Mouse (Mus musculus): ENCODE data around the gene Vwa8. TPM values are rescaled to one million over a fixed set of nuclear protein-coding genes. Genes with fewer than 3 reads are reported as not detected.
A peak's percentile ranks its signal among the peaks of the same experiment; 100 is the strongest.

Gene Vwa8
- polyA plus RNA-seq, 1 experiment from 2014 or later: 8.5 TPM

DNA sequence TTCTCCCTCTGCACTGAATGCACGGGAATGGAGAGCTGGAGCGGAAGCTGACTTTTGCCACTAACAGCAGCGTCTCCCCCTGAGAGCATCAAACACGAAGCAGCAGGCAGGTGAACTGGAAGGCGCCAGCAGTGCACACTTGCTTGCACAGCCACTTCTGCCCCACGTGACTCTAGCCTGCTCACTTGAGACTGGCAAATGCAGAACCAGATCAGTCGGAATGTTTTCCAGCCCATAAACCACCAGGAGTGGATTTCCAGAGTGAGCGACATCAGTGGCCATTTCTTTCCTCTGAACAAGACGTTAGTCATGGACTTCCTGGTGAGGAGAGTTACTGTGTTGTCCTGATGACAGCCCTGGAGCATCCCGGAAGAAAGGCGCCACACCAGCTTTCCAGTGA, 200.7 kb downstream of the Vwa8 start:
- Histone ChIP-seq H3K4me3 (no peak overlapping the region), H3K36me3 (no peaks in the 10 kb centered on the region), H3K9ac (no peak overlapping the region), H3K4me2 (no peak overlapping the region), H3K4me1 (no peaks in the 10 kb centered on the region), H3K27ac (no peak overlapping the region), H3K9me3 (replicated peaks) (no peaks in the 10 kb centered on the region), H3K27me3 (replicated peaks) (no peaks in the 10 kb centered on the region)
- WGBS (ENCODE audit: insufficient replicate concordance): 73% methylated on average over 11 of the region's 11 CpGs
- no peak for ATAC-seq

- Histone ChIP-seq H3K9ac (no peak overlapping the region), H3K27ac (no peak overlapping the region), H3K36me3 (no peaks in the 10 kb centered on the region), H3K9me3 (replicated peaks) (no peaks in the 10 kb centered on the region), H3K4me3 (no peak overlapping the region), H3K4me2 (no peak overlapping the region), H3K27me3 (replicated peaks) (no peaks in the 10 kb centered on the region), H3K4me1 (no peaks in the 10 kb centered on the region)
- no peak for ATAC-seq
- 83% methylated on average over 3 of the region's 3 CpGs for WGBS (ENCODE audit: insufficient replicate concordance)
Observed at GRCm38 (mm10) chr14:79065636-79066035, 216.8 kb downstream of the Vwa8 start.

GRCm38 (mm10) chr14:79069515-79069914, 220.7 kb downstream of the Vwa8 start:
- no peak overlapping the region for H3K27ac ChIP-seq
- 88% methylated on average over 1 of the region's 1 CpGs for WGBS (ENCODE audit: insufficient replicate concordance)
- H3K36me3 ChIP-seq: no peaks in the 10 kb centered on the region
- no peaks in the 10 kb centered on the region for H3K9me3 ChIP-seq (replicated peaks)
- H3K27me3 ChIP-seq (replicated peaks): no peaks in the 10 kb centered on the region
- H3K9ac ChIP-seq: no peak overlapping the region
- H3K4me3 ChIP-seq: no peak overlapping the region
- no peaks in the 10 kb centered on the region for H3K4me1 ChIP-seq
- H3K4me2 ChIP-seq: no peak overlapping the region
- ATAC-seq: no peak

GRCm38 (mm10) chr14:79074786-79075185, 225.9 kb downstream of the Vwa8 start:
- ATAC-seq: no peak
- WGBS (ENCODE audit: insufficient replicate concordance): 77% methylated on average over 8 of the region's 8 CpGs

DNA sequence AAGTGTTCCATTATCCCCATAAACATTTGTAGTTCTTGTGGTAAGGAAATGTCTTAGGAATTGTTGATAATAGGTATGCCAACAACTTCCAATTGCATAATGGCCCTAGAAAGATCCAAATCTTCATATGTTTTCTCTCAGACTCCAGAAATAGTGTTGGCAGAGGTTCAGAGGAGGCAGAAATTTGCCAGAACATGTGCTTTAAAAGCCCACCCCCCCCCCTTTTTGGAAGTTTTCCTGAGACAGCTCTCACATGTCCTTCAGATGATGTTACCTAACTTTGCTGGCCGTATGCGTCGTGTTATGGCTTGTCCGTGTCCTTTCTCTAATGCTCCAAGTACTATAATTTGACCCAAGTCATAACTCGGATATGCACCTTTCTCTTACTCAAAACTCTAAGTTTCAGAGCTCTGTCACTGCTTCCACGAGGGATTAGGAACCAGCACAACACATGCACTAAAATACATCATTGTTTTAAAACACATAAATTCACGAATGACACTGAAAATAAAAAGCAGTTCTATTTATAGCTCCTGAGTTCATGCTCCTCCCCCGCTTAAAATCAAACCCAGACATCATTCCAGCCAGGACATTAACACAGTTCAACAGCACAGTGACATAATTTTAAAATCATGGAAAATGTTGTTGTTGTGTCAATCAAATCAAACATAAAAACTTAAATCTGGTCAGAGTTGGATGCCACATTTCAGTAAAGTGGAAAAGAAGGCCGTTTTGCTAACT, 227.9 kb downstream of the Vwa8 start:
- H3K9ac ChIP-seq: no peak overlapping the region
- H3K27me3 ChIP-seq (replicated peaks): no peaks in the 10 kb centered on the region
- H3K9me3 ChIP-seq (replicated peaks): no peaks in the 10 kb centered on the region
- H3K4me3 ChIP-seq: no peak overlapping the region
- no peaks in the 10 kb centered on the region for H3K4me1 ChIP-seq
- 73% methylated on average over 9 of the region's 9 CpGs for WGBS (ENCODE audit: insufficient replicate concordance)
- no peak overlapping the region for H3K27ac ChIP-seq
- no peak overlapping the region for H3K4me2 ChIP-seq
- no peak for ATAC-seq
- no peaks in the 10 kb centered on the region for H3K36me3 ChIP-seq

More at GRCm38 (mm10) chr14:79074786-79075185, 225.9 kb downstream of the Vwa8 start:
- Histone ChIP-seq H3K27me3 (replicated peaks) (no peaks in the 10 kb centered on the region), H3K9ac (no peak overlapping the region), H3K36me3 (no peaks in the 10 kb centered on the region), H3K4me3 (no peak overlapping the region), H3K4me1 (no peaks in the 10 kb centered on the region), H3K4me2 (no peak overlapping the region), H3K27ac (no peak overlapping the region), H3K9me3 (replicated peaks) (no peaks in the 10 kb centered on the region)

DNA sequence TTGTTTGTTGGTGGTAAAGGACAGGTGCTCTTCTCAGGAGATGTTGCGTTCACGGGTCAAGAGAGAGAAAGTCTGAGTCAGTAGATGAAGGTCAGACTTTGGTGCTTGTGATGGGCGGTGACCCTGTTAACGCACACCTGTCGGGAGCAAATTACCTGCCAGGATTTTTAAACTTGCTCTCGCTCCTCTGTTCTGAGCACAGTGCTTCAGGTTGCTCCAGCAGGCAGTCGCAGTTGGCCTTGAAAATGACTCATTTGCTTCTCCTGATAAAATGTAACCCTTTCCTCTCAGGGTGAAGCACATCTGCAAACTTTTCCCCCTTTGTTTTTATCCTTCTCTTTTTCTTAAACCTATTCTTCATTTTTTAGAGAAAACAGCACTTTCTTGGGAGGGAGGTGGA, 234.7 kb downstream of the Vwa8 start:
- Histone ChIP-seq H3K9ac (no peak overlapping the region), H3K4me2 (no peak overlapping the region), H3K4me3 (no peak overlapping the region), H3K27ac (no peak overlapping the region), H3K36me3 (no peaks in the 10 kb centered on the region), H3K9me3 (replicated peaks) (no peaks in the 10 kb centered on the region), H3K27me3 (replicated peaks) (no peaks in the 10 kb centered on the region), H3K4me1 (no peaks in the 10 kb centered on the region)
- no peak for ATAC-seq
- WGBS (ENCODE audit: insufficient replicate concordance): 61% methylated on average over 7 of the region's 7 CpGs

DNA sequence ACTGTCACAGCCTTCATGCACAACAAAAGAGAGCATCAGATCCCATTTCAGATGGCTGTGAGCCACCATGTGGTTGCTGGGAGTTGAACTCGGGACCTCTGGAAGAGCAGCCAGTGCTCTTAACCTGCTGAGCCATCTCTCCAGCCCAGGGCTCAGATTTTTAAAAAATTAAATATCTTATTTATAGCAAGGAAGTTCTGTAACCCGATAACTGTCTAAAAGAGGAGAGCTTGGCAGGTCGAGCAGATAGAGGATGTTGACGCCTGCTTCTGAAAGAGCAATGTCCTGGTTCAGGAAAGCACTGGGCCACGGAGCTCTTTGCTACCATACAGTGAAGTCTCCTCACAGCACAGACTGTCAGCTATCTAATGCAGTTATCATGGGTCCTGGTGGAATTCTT, 237.2 kb downstream of the Vwa8 start:
- no peaks in the 10 kb centered on the region for H3K27me3 ChIP-seq (replicated peaks)
- no peak for ATAC-seq
- no peak overlapping the region for H3K4me3 ChIP-seq
- no peak overlapping the region for H3K9ac ChIP-seq
- H3K36me3 ChIP-seq: no peaks in the 10 kb centered on the region
- H3K9me3 ChIP-seq (replicated peaks): no peaks in the 10 kb centered on the region
- H3K27ac ChIP-seq: no peak overlapping the region
- no peak overlapping the region for H3K4me2 ChIP-seq
- no peaks in the 10 kb centered on the region for H3K4me1 ChIP-seq
- WGBS (ENCODE audit: insufficient replicate concordance): 74% methylated on average over 5 of the region's 5 CpGs

GRCm38 (mm10) chr14:79089464-79089863, 240.6 kb downstream of the Vwa8 start:
- no peak overlapping the region for H3K4me3 ChIP-seq
- 47% methylated on average over 2 of the region's 2 CpGs for WGBS (ENCODE audit: insufficient replicate concordance)
- H3K36me3 ChIP-seq: peaks cover 5% of the 10 kb centered on the region

DNA sequence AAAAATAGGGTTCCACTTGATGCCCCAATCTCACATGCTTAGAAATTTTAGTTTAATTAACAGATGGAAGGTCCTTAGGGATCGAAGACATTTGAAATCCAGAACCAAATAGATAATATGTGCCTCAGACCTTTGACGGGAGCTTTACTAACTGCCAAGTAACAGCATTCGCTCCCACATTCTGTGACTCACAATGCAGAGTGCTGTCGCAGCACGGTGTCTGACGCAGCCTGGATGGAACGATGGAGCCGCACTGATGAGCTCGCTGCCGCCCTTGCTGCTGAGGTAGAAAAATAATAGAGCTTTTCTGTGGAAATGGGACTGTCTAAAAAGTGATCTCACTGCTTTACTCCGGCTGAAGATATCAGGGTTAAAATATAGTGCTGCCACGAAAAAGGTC, 248.3 kb downstream of the Vwa8 start:
- H3K36me3 ChIP-seq: peaks cover 9% of the 10 kb centered on the region
- no peaks in the 10 kb centered on the region for H3K4me1 ChIP-seq
- 81% methylated on average over 12 of the region's 12 CpGs for WGBS (ENCODE audit: insufficient replicate concordance)
- no peak for ATAC-seq
- no peaks in the 10 kb centered on the region for H3K9me3 ChIP-seq (replicated peaks)
- H3K27ac ChIP-seq: no peak overlapping the region
- no peaks in the 10 kb centered on the region for H3K27me3 ChIP-seq (replicated peaks)
- no peak overlapping the region for H3K4me3 ChIP-seq
- H3K4me2 ChIP-seq: no peak overlapping the region
- H3K9ac ChIP-seq: no peak overlapping the region

More at GRCm38 (mm10) chr14:79089464-79089863, 240.6 kb downstream of the Vwa8 start:
- no peaks in the 10 kb centered on the region for H3K9me3 ChIP-seq (replicated peaks)
- no peak overlapping the region for H3K9ac ChIP-seq
- no peak for ATAC-seq
- no peaks in the 10 kb centered on the region for H3K27me3 ChIP-seq (replicated peaks)
- H3K4me2 ChIP-seq: no peak overlapping the region
- no peak overlapping the region for H3K27ac ChIP-seq
- H3K4me1 ChIP-seq: no peaks in the 10 kb centered on the region

GRCm38 (mm10) chr14:79106655-79107515, 258.0 kb downstream of the Vwa8 start:
- no peak overlapping the region for H3K4me2 ChIP-seq
- no peak overlapping the region for H3K4me3 ChIP-seq
- no peaks in the 10 kb centered on the region for H3K9me3 ChIP-seq (replicated peaks)
- 0 out of 2 replicates have a peak, but pooled peaks have one; percentile 5 for ATAC-seq
- no peaks in the 10 kb centered on the region for H3K4me1 ChIP-seq
- 36% methylated on average over 14 of the region's 14 CpGs for WGBS (ENCODE audit: insufficient replicate concordance)
- H3K36me3 ChIP-seq: no peaks in the 10 kb centered on the region
- no peak overlapping the region for H3K27ac ChIP-seq
- no peaks in the 10 kb centered on the region for H3K27me3 ChIP-seq (replicated peaks)
- no peak overlapping the region for H3K9ac ChIP-seq

DNA sequence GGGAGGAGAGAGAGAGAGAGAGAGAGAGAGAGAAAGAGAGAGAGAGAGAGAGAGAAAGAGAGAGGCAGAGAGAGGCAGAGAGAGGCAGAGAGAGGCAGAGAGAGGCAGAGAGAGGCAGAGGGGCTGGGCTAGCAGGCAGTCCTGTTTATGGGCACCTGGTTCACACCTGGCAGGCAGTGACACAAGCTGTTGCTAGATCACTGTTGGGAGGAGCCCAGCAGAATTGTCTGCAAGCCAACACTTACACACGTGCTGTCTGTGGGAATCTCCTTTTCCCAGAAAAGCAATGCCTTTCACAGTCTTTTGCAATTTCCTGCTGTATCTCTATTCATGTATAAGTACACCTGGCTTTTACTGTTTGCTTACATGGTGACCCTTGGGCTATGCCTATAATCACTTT, 260.5 kb downstream of the Vwa8 start:
- ATAC-seq: no peak

DNA sequence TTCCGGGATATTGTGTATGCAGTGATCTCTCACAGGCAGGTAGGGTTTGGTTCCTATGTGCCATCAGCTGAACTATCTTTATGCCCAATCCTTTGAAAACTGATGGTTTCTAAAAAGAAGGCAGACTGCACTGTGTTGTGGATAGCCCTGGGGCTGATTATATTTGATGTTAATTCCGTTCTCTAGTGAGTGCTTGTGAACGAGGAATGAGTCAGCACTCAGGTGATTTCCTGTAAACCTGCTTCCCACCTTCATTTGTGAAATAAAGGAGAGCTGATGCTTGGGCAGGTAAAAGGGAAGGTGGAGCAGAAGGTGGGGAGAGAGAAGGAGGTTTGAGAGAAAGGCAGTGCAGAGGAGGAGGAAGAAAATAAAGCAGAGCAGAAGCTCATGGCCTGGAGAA, 261.2 kb downstream of the Vwa8 start:
- H3K27ac ChIP-seq: no peak overlapping the region
- H3K9ac ChIP-seq: no peak overlapping the region
- no peak for ATAC-seq
- H3K27me3 ChIP-seq (replicated peaks): no peaks in the 10 kb centered on the region
- no peaks in the 10 kb centered on the region for H3K36me3 ChIP-seq
- no peak overlapping the region for H3K4me3 ChIP-seq
- H3K4me1 ChIP-seq: no peaks in the 10 kb centered on the region
- no peak overlapping the region for H3K4me2 ChIP-seq
- WGBS (ENCODE audit: insufficient replicate concordance): 37% methylated on average over 3 of the region's 3 CpGs
- H3K9me3 ChIP-seq (replicated peaks): no peaks in the 10 kb centered on the region

More for the DNA sequence above, 260.5 kb downstream of the Vwa8 start:
- no peak overlapping the region for H3K27ac ChIP-seq
- H3K4me3 ChIP-seq: no peak overlapping the region
- no peaks in the 10 kb centered on the region for H3K36me3 ChIP-seq
- 23% methylated on average over 1 of the region's 1 CpGs for WGBS (ENCODE audit: insufficient replicate concordance)
- H3K27me3 ChIP-seq (replicated peaks): no peaks in the 10 kb centered on the region
- no peak overlapping the region for H3K4me2 ChIP-seq
- H3K4me1 ChIP-seq: no peaks in the 10 kb centered on the region
- H3K9me3 ChIP-seq (replicated peaks): no peaks in the 10 kb centered on the region
- no peak overlapping the region for H3K9ac ChIP-seq

Measured in liver, embryonic 12.5 days (tissue).